Mouse (Mus musculus) neural tube, embryonic 14.5 days (tissue): Measurements from ENCODE around the gene Ttc23. TPM values are rescaled to one million over a fixed set of nuclear protein-coding genes. Genes with fewer than 3 reads are reported as not detected.

Experiments
- ATAC-seq: fragments of 200-750 bp; cut with Nextera tagmentation; 2 replicates; pipeline ENCODE4 v1.8.0; 2017; ENCODE audit warnings: low read depth, mild to moderate bottlenecking, moderate TSS enrichment, moderate library complexity
- H3K27ac ChIP-seq: fragments of 300-500 bp; sonication (generic); 2 replicates; pipeline ENCODE4 v1.5.1; 2014; ENCODE audit warnings: low read depth, mild to moderate bottlenecking, control low read depth, low read length, moderate library complexity, mixed read lengths
- H3K27me3 ChIP-seq: fragments of 300-500 bp; sonication (generic); 2 replicates; pipeline ENCODE4 v1.6.1; 2014; ENCODE audit warnings: low read length; ENCODE audit not compliant: control insufficient read depth, insufficient read depth
- H3K36me3 ChIP-seq: fragments of 300-500 bp; sonication (generic); 2 replicates; pipeline ENCODE4 v1.6.1; 2014; ENCODE audit warnings: low read length, mixed read lengths; ENCODE audit not compliant: control insufficient read depth, insufficient read depth
- H3K4me1 ChIP-seq: fragments of 300-500 bp; sonication (generic); 2 replicates; pipeline ENCODE4 v1.6.1; 2014; ENCODE audit warnings: low read length; ENCODE audit not compliant: control insufficient read depth, insufficient read depth
- H3K4me2 ChIP-seq: fragments of 300-500 bp; sonication (generic); 2 replicates; pipeline ENCODE4 v1.6.1; 2014; ENCODE audit warnings: mild to moderate bottlenecking, low read depth, low read length, control low read depth
- H3K4me3 ChIP-seq: fragments of 300-500 bp; sonication (generic); 2 replicates; pipeline ENCODE4 v1.5.1; 2014; ENCODE audit warnings: low read depth, low read length, control low read depth, mixed read lengths
- H3K9ac ChIP-seq: fragments of 300-500 bp; sonication (generic); replicated peaks from 2 replicates; pipeline ENCODE4 v1.6.1; 2014; ENCODE audit warnings: low read depth, mild to moderate bottlenecking, control low read depth, low read length, mixed read lengths
- H3K9me3 ChIP-seq: fragments of 300-500 bp; sonication (generic); 2 replicates; pipeline ENCODE4 v1.6.1; 2016; ENCODE audit warnings: low read length; ENCODE audit not compliant: control insufficient read depth
- WGBS: fragments of 180-500 bp; shearing (Covaris S2); extraction: QIAGEN DNeasy Blood & Tissue Kit; methylation state at CpG from one replicate; pipeline ENCODE4 v1.1.7; 2014; 5-methylcytosine and 5-hydroxymethylcytosine counted together
- polyA plus RNA-seq: library from polyadenylated mRNA; unstranded; fragments of >200 nt; fragmentation: Nextera tagmentation; extraction: Ambion mirVana; gene quantifications from 2 replicates; pipeline ENCODE4 v1.2.1, GENCODE M21; 2014

Gene Ttc23
- polyA plus RNA-seq, 1 experiment from 2014 or later = 5.4 TPM

DNA sequence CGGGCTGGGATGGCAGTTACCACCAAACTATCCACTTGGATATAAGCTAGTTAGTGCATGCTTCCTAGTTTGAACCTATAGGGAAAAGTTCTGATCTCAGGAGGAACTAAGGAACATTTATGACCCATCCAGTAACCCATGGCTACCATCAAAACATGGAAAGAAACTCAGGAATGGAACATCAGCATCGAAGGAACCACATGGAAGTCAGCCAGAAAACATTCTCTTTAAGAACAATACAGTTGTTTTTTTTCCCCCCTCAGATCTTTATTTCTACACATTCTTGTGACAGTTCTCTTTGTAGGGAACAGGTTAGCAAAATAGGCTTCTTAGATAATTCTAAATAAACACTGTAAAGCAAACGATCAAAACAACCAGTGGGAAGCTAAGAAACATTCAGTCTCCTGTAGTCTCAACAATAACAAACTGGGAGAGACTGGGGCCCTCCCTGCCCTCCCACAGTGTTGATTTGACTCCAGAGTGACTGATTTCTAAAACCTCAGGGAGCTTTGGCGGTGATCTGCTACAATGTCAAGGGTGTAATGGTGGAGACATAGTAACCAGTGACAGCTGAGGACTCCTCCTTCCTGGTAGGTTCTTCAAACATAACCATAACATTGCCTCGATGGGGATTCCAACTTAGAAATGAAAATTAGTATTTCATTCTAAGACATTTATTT lies 83.4 kb downstream of the Ttc23 start:
- no peaks in the 10 kb centered on the region for H3K27me3 ChIP-seq
- no peak for ATAC-seq
- H3K9ac ChIP-seq = no peak overlapping the region
- H3K9me3 ChIP-seq = no peaks in the 10 kb centered on the region
- no peak overlapping the region for H3K27ac ChIP-seq
- WGBS = 61% methylated on average over 5 of the region's 5 CpGs
- H3K4me1 ChIP-seq = no peaks in the 10 kb centered on the region
- H3K4me2 ChIP-seq = no peak overlapping the region
- H3K36me3 ChIP-seq = no peaks in the 10 kb centered on the region
- no peak overlapping the region for H3K4me3 ChIP-seq

DNA sequence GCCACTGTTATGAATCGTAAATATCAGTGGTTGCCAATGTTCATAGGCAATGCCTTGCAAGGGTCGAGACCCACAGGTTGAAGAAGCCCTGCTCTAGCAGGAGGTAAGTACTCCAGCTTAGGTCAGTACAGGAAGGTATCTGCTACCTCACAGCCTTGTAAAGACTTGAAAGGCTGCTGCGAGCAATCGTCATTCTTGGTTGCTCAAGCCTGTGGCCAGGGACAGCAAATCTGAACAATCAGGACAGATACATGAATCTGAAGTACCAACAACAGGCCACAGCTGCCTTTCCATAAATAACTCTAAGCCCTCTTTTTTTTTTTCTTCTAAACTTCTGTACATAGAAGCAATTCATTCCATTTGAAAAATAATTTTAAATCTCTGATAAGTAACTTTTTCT lies 85.1 kb downstream of the Ttc23 start:
- H3K4me3 ChIP-seq = no peak overlapping the region
- no peak for ATAC-seq
- H3K4me2 ChIP-seq = no peak overlapping the region
- H3K9me3 ChIP-seq = no peaks in the 10 kb centered on the region
- peaks cover 5% of the 10 kb centered on the region; the same call in 1 of the 2 replicates for H3K4me1 ChIP-seq
- WGBS = 80% methylated on average over 4 of the region's 4 CpGs
- no peaks in the 10 kb centered on the region for H3K36me3 ChIP-seq
- no peak overlapping the region for H3K9ac ChIP-seq
- no peaks in the 10 kb centered on the region for H3K27me3 ChIP-seq
- no peak overlapping the region for H3K27ac ChIP-seq

DNA sequence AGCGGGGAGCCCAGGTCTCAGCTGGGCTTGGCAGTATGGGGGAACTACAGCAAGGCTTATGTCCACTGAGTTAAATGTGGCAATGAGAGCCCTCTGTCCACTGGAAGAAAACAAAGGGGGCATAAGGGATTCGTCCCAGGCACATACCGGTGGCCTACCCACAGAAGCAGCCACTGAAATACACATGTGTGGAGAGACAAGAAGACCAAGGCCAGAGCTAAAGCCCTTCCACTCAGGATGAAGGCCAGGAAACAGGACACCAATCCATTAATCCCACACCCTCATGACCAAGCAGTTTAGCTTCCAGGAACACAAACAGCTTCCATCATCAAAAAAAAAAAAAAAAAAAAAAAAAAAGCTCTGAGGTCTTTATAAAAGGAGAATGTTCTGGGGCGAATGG lies 93.2 kb downstream of the Ttc23 start:
- no peak for ATAC-seq
- Histone ChIP-seq H3K27me3 (no peaks in the 10 kb centered on the region), H3K36me3 (no peaks in the 10 kb centered on the region), H3K4me1 (peaks cover 5% of the 10 kb centered on the region; the same call in 1 of the 2 replicates), H3K9ac (no peak overlapping the region), H3K4me3 (no peak overlapping the region), H3K9me3 (no peaks in the 10 kb centered on the region), H3K4me2 (no peak overlapping the region), H3K27ac (no peak overlapping the region)
- WGBS = 86% methylated on average over 4 of the region's 4 CpGs

- 85% methylated on average over 5 of the region's 5 CpGs for WGBS
- no peak overlapping the region for H3K4me2 ChIP-seq
- no peaks in the 10 kb centered on the region for H3K27me3 ChIP-seq
- no peak overlapping the region for H3K4me3 ChIP-seq
- no peaks in the 10 kb centered on the region for H3K9me3 ChIP-seq
- peaks cover 5% of the 10 kb centered on the region; the same call in 1 of the 2 replicates for H3K4me1 ChIP-seq
- no peak overlapping the region for H3K27ac ChIP-seq
- ATAC-seq = no peak
- no peaks in the 10 kb centered on the region for H3K36me3 ChIP-seq
- no peak overlapping the region for H3K9ac ChIP-seq
Measured at GRCm38 (mm10) chr7:67740796-67741195, 93.6 kb downstream of the Ttc23 start.

- ATAC-seq = no peak
Measured at GRCm38 (mm10) chr7:67741706-67742105, 94.5 kb downstream of the Ttc23 start.

DNA sequence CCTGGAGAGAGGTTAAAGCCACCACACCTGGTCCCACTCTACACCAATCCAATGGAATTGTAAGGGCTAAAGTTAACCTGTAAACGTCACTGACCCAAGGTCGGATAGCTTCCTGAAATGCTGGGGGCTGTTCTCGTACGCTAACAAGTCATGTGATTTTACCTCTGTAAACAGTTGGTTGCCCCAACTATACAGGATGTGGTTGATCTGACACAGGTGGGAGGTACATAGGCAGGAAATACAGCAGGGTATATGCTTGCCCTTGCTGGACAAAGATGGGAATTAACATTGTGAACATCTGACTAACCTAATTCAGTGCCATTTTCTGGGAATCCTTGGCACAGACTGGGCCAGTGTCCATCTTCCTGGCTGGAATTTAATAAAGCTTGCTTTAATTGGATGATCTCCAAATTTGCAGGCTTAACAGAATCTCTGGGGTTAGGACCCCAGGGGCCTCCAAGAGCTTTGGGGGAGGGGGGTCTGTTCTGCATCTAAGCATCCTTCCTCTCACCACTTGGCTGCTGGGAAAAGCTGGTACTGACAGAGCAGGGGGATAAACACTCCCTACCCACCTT lies 100.6 kb downstream of the Ttc23 start:
- WGBS = 92% methylated on average over 4 of the region's 4 CpGs
- H3K9ac ChIP-seq = no peak overlapping the region
- no peak overlapping the region for H3K4me2 ChIP-seq
- H3K36me3 ChIP-seq = no peaks in the 10 kb centered on the region
- H3K4me1 ChIP-seq = no peaks in the 10 kb centered on the region
- H3K27ac ChIP-seq = no peak overlapping the region
- no peak for ATAC-seq
- H3K4me3 ChIP-seq = no peak overlapping the region
- no peaks in the 10 kb centered on the region for H3K9me3 ChIP-seq
- no peaks in the 10 kb centered on the region for H3K27me3 ChIP-seq

More at GRCm38 (mm10) chr7:67741706-67742105, 94.5 kb downstream of the Ttc23 start:
- no peak overlapping the region for H3K9ac ChIP-seq
- H3K4me1 ChIP-seq = no peaks in the 10 kb centered on the region
- H3K27me3 ChIP-seq = no peaks in the 10 kb centered on the region
- H3K36me3 ChIP-seq = no peaks in the 10 kb centered on the region
- WGBS = 83% methylated on average over 7 of the region's 7 CpGs
- no peak overlapping the region for H3K4me2 ChIP-seq
- no peak overlapping the region for H3K4me3 ChIP-seq
- H3K9me3 ChIP-seq = no peaks in the 10 kb centered on the region
- no peak overlapping the region for H3K27ac ChIP-seq

DNA sequence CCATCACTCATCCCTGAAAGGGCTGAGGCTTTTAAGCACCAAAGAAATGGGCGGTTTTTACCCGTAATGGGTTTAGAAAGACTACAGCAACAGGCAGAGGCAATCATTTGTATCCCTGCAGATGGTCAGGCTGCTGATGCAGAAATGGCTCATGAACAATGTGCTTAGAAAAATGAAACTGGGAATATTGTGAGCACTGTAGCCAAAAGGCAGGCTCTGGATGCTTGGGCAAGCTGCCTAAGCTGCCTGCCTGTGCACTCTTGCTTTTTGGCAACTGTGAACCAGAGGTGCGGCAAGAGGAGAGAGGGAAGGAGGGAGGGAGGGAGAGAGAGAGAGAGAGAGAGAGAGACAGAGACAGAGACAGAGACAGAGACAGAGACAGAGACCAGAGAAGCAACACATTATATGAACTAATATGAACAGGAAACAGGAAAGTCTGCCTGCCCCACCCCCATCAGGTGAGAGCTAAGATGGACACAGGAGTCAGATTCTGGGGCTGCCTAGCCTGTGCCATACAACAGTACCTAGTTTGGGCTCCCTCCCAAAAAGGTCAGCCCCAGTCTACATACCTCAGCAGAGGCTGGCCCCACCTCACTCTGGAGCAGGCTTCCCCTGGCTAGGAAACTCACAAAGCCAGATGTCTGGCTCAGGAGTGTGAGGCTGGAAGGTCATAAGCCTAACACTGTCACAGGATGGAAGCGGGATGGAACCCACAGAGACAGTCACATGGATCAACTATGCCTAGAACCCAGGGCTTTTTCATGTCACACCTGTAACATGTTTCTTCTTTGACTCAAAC lies 102.4 kb downstream of the Ttc23 start:
- no peak overlapping the region for H3K9ac ChIP-seq
- no peaks in the 10 kb centered on the region for H3K36me3 ChIP-seq
- no peak for ATAC-seq
- WGBS = 61% methylated on average over 4 of the region's 4 CpGs
- H3K4me1 ChIP-seq = no peaks in the 10 kb centered on the region
- H3K9me3 ChIP-seq = no peaks in the 10 kb centered on the region
- H3K4me2 ChIP-seq = no peak overlapping the region
- no peaks in the 10 kb centered on the region for H3K27me3 ChIP-seq
- H3K27ac ChIP-seq = no peak overlapping the region
- H3K4me3 ChIP-seq = no peak overlapping the region

DNA sequence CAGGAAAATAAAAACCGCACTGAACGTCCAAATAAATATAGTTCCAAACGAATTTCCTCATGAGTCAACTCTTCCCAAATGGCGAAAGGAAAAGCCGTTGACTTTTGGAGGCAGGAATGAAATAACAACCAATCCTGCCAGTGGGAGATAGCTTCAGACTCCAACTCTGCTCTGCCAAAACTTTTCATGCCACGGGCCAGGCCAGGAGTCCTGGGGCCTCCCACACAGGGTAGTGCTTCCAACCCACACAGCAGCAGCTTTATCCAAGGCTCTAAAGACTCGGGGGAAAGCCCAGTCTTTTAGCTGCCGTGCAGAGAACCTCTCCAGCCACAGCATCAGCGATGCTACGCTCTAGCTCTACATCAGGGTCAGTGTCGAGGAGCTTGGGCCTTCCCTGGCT lies 107.4 kb downstream of the Ttc23 start:
- no peak overlapping the region for H3K4me2 ChIP-seq
- H3K36me3 ChIP-seq = no peaks in the 10 kb centered on the region
- ATAC-seq = no peak
- H3K9me3 ChIP-seq = no peaks in the 10 kb centered on the region
- WGBS = 77% methylated on average over 11 of the region's 11 CpGs
- no peaks in the 10 kb centered on the region for H3K4me1 ChIP-seq
- no peak overlapping the region for H3K27ac ChIP-seq
- no peak overlapping the region for H3K9ac ChIP-seq
- H3K27me3 ChIP-seq = 0 out of 2 replicates have a peak, but pooled peaks cover 3% of the 10 kb centered on the region
- no peak overlapping the region for H3K4me3 ChIP-seq

DNA sequence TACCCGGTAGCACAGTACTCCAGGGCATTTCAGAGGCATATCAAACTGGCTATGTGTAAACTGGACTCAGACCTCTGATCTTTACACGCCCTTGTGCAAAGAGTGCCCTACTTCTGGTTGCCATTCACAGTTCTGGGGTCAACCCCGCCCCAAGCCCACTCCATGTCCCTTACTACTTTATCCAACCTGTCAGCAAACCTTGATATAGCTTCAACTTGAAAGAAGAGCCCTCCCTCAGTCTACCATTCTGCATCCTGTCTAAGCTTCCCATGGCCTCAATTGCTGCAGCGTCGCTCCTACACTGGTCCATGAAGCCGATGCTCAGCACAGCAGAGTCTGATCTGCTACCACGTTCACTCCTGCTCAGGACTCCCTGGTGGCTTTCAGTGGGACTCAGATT lies 108.2 kb downstream of the Ttc23 start:
- H3K4me3 ChIP-seq = no peak overlapping the region
- H3K9me3 ChIP-seq = no peaks in the 10 kb centered on the region
- H3K27ac ChIP-seq = no peak overlapping the region
- 0 out of 2 replicates have a peak, but pooled peaks cover 3% of the 10 kb centered on the region for H3K27me3 ChIP-seq
- no peak overlapping the region for H3K9ac ChIP-seq
- no peak overlapping the region for H3K4me2 ChIP-seq
- no peaks in the 10 kb centered on the region for H3K4me1 ChIP-seq
- WGBS = 90% methylated on average over 7 of the region's 7 CpGs
- no peaks in the 10 kb centered on the region for H3K36me3 ChIP-seq
- no peak for ATAC-seq
